Mouse (Mus musculus) myocyte (in vitro differentiated cells): ENCODE data around the gene Pskh1.

Experiments used
- CEBPB ChIP-seq: IDR thresholded peaks from 2 replicates; pipeline ENCODE4 v1.6.1; 2011; ENCODE audit warnings: mild to moderate bottlenecking, moderate library complexity; ENCODE audit not compliant: poor library complexity, insufficient read depth, severe bottlenecking
- E2F4 ChIP-seq: IDR thresholded peaks from one replicate; pipeline ENCODE4 v1.6.1; 2011; ENCODE audit warnings: mild to moderate bottlenecking, control low read depth, moderate library complexity; ENCODE audit not compliant: insufficient read depth
- MAX ChIP-seq: IDR thresholded peaks from one replicate; pipeline ENCODE4 v1.6.1; 2011; ENCODE audit warnings: low read depth, mild to moderate bottlenecking, control low read depth
- MYOD1 ChIP-seq, 3 experiments: IDR thresholded peaks; one replicate each; pipeline ENCODE4 v1.6.1; 2011; ENCODE audit warnings: control low read depth in 2 of 3, low read depth in 2 of 3, mild to moderate bottlenecking in 2 of 3, moderate library complexity in 1 of 3; ENCODE audit not compliant: insufficient read length in 2 of 3, control insufficient read depth in 1 of 3
- POLR2A ChIP-seq: IDR thresholded peaks from one replicate; pipeline ENCODE4 v1.6.1; 2011; ENCODE audit warnings: low read depth, mild to moderate bottlenecking, control low read depth, moderate library complexity; ENCODE audit not compliant: insufficient read length
- POLR2AphosphoS2 ChIP-seq: IDR thresholded peaks from one replicate; pipeline ENCODE4 v1.6.1; 2011; ENCODE audit warnings: low read depth, control low read depth; ENCODE audit not compliant: insufficient read length
- REST ChIP-seq: IDR thresholded peaks from one replicate; pipeline ENCODE4 v1.6.1; 2011; ENCODE audit warnings: mild to moderate bottlenecking, control low read depth, moderate library complexity; ENCODE audit not compliant: insufficient read depth, insufficient read length
- TCF12 ChIP-seq: IDR thresholded peaks from one replicate; pipeline ENCODE4 v1.6.1; 2011; ENCODE audit warnings: mild to moderate bottlenecking, control low read depth; ENCODE audit not compliant: poor library complexity, insufficient read depth, severe bottlenecking
- TCF3 ChIP-seq: IDR thresholded peaks from one replicate; pipeline ENCODE4 v1.6.1; 2011; ENCODE audit warnings: low read depth, control low read depth; ENCODE audit not compliant: insufficient read length
- USF1 ChIP-seq: IDR thresholded peaks from one replicate; pipeline ENCODE4 v1.6.1; 2011; ENCODE audit warnings: low read depth, mild to moderate bottlenecking, control low read depth, moderate library complexity

GRCm38 (mm10) chr8:105936866-105937475 is 36.7 kb downstream of the Pskh1 start:
- TF ChIP-seq POLR2A, result peak; percentile 88
- no peak for TF ChIP-seq E2F4
- no peak for TF ChIP-seq MAX
- peak; percentile 48 for TF ChIP-seq USF1
- no peak for TF ChIP-seq REST
- no peak for TF ChIP-seq MYOD1 (IDR thresholded peaks at IDR 0.05; ENCODE audit: control insufficient read depth in 1 of 3, insufficient read length in 2 of 3, low read depth in 2 of 3)
- TF ChIP-seq TCF12, result no peak
- TF ChIP-seq TCF3, result no peak
- TF ChIP-seq POLR2AphosphoS2, result peak; percentile 81
- TF ChIP-seq CEBPB, result no peak
